Mouse (Mus musculus) olfactory bulb, adult 2 months (tissue): Measurements from ENCODE around the gene Smpd4. TPM values are rescaled to one million over a fixed set of nuclear protein-coding genes. Genes with fewer than 3 reads are reported as not detected.

Experiments
- H3K27ac ChIP-seq: fragments of 200-500 bp; 2 replicates; pipeline ENCODE4 v1.5.1; 2012; ENCODE audit warnings: low read depth, low read length; ENCODE audit not compliant: insufficient read depth
- H3K4me1 ChIP-seq: fragments of 200-500 bp; 2 replicates; pipeline ENCODE4 v1.6.1; 2012; ENCODE audit warnings: low read length; ENCODE audit not compliant: control insufficient read depth, insufficient read depth
- H3K4me3 ChIP-seq: fragments of 200-500 bp; 2 replicates; pipeline ENCODE4 v1.5.1; 2012; ENCODE audit warnings: mild to moderate bottlenecking, low read depth, low read length, moderate library complexity; ENCODE audit not compliant: insufficient read depth
- CTCF ChIP-seq: fragments of 200-500 bp; IDR thresholded peaks from 2 replicates; pipeline ENCODE4 v1.5.1; 2012; ENCODE audit warnings: low read depth, mild to moderate bottlenecking, low read length, moderate library complexity; ENCODE audit not compliant: insufficient read depth
- POLR2A ChIP-seq: fragments of 200-500 bp; IDR thresholded peaks from 2 replicates; pipeline ENCODE4 v1.6.1; 2012; ENCODE audit warnings: mild to moderate bottlenecking, low read depth, low read length, moderate library complexity; ENCODE audit not compliant: insufficient read depth
- WGBS: fragments of 180-500 bp; shearing (Covaris S2); methylation state at CpG from one replicate; pipeline ENCODE4 v1.1.7; 2018; 5-methylcytosine and 5-hydroxymethylcytosine counted together
- polyA plus RNA-seq: library from polyadenylated mRNA; stranded (reverse); fragments of >200 nt; gene quantifications from 2 replicates; pipeline ENCODE4 v1.2.4, GENCODE M21; 2012; ENCODE audit warnings: low replicate concordance; ENCODE audit not compliant: missing spikeins, insufficient read depth, insufficient read length

Smpd4 gene
- polyA plus RNA-seq, 1 experiment: not detected

DNA sequence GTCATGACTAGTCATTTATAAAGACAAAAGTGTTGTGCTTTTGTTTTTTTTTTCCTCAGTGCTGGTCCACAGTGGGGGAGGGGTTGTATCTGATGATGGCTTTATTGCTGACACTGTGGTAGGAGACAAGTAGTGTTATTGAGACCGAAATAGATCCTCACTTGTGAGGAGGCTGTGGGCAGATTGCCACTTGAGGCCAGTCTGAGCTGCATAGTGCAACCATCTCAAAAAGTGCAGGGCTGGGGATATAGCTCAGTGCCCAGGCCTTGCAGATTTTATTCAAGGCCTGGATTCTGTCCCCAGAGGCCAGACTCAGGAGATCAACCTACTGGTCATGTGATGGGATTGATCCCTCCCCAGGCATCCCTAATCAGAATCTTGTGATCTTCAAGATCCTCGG is 17.8 kb downstream of the Smpd4 start:
- H3K4me1 ChIP-seq: peaks cover 12% of the 10 kb centered on the region

DNA sequence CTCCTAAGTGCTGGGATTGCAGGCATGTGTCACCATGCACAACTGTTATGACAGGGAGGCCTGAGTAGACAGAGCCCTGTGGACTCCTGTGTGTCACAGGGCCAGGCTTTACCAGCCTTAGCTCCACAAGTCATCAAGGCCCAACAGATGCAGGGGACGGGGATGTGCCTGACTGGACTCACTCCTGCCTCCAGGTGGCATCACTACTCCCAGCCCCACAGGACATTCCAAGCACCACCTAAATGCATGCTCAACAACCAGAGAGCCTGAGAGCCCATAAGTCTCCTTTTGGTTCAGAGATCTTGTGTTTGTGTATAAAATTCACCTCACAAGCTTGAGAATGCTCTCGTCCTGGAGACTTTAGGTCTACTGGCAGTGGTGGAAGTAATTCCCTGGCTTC is 18.5 kb downstream of the Smpd4 start:
- TF ChIP-seq POLR2A: no peak
- Histone ChIP-seq H3K27ac (no peak overlapping the region), H3K4me3 (no peak overlapping the region), H3K4me1 (peaks cover 7% of the 10 kb centered on the region; the same call in 1 of the 2 replicates)
- WGBS: 92% methylated on average over 2 of the region's 2 CpGs

More for the DNA sequence above, 17.8 kb downstream of the Smpd4 start:
- no peak for TF ChIP-seq POLR2A
- TF ChIP-seq CTCF: no peak
- no peak overlapping the region for H3K27ac ChIP-seq
- no peak overlapping the region for H3K4me3 ChIP-seq
- 92% methylated on average over 2 of the region's 2 CpGs for WGBS

DNA sequence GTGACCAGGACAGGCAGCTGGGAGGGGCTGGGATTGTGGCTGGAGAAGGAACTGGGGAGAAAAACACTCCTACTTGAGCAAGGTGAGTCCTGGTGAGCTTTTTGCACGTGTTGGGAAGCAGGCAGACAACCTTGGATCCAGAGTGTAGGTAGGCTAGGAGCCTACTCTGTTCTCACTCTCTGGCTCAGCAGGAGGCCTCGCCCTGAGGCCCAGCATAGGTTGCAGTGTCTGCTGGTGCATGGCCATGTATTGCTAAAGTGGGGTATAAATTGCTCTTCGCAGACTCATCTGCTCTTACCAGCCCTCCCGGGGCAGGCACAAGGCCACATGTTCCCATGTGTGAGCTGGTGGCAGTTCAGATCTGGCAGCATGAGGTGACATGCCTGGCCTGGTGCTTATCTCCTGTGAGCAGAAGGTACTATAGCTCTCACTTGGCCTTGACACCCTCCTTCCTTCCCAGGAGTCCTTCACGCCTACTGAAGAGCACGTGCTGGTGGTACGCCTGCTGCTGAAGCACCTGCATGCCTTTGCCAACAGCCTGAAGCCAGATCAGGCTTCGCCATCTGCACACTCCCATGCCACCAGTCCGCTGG is 19.0 kb downstream of the Smpd4 start:
- Histone ChIP-seq H3K4me3 (no peak overlapping the region), H3K4me1 (peaks cover 3% of the 10 kb centered on the region; the same call in 1 of the 2 replicates), H3K27ac (no peak overlapping the region)
- TF ChIP-seq POLR2A: no peak
- TF ChIP-seq CTCF: no peak
- 83% methylated on average over 9 of the region's 9 CpGs for WGBS

DNA sequence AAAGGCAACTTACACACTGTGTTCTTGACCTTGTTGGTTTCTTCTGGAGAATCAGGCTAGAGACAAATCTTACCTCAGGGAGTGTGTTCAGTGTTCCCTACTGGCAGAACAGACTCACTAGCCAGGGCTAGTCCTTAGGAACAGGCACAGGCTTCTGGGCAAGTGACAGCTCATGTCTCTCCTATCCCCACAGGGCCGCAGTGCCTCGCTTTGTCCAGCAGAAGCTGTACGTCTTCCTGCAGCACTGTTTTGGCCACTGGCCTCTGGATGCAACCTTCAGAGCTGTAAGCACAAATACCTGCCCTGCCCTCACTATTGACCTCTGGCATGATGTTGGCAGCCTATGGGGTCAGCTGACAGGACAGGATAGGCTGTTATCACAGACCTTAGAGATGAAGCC is 19.9 kb downstream of the Smpd4 start:
- Histone ChIP-seq H3K4me1 (no peaks in the 10 kb centered on the region), H3K27ac (no peak overlapping the region), H3K4me3 (no peak overlapping the region)
- WGBS: 94% methylated on average over 3 of the region's 3 CpGs
- TF ChIP-seq POLR2A (no peak), CTCF (no peak)

DNA sequence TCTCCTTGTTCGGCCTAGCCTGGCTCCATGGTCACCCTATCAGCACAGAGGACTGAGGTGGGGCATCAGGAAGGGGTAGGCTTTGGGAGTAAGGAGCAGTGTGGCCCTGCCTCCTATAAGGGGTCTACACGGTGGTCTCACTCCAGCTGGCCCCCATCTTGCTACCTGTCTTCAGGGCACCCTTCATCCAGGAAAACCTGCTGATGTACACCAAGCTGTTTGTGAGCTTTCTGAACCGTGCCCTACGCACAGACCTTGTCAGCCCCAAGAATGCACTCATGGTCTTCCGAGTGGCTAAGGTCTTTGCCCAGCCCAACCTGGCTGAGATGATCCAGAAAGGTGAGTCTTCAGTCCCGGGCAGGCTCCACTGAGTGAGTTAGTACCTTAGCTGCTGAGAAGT is 20.8 kb downstream of the Smpd4 start:
- 97% methylated on average over 6 of the region's 6 CpGs for WGBS
- H3K4me3 ChIP-seq: no peak overlapping the region
- no peaks in the 10 kb centered on the region for H3K4me1 ChIP-seq
- H3K27ac ChIP-seq: no peak overlapping the region
- TF ChIP-seq POLR2A (no peak), CTCF (no peak)

DNA sequence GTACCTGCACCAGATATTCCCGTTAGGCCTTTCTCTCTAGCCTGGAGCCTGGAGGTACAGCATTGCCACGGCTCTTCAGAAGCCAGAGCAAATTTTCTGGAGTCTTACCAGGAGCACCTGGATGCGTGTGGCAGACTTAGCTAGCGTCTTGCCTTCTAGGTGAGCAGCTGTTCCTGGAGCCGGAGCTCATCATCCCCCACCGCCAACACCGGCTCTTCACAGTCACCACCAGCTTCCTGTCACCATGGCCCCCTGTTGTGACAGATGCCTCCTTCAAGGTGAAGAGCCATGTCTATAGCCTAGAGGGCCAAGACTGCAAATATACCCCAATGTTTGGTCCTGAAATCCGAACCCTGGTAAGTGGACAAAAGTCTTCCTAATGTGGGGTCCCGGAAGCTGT is 21.6 kb downstream of the Smpd4 start:
- 95% methylated on average over 9 of the region's 9 CpGs for WGBS
- no peak overlapping the region for H3K27ac ChIP-seq
- TF ChIP-seq CTCF (no peak), POLR2A (no peak)
- H3K4me1 ChIP-seq: no peaks in the 10 kb centered on the region
- H3K4me3 ChIP-seq: no peak overlapping the region

DNA sequence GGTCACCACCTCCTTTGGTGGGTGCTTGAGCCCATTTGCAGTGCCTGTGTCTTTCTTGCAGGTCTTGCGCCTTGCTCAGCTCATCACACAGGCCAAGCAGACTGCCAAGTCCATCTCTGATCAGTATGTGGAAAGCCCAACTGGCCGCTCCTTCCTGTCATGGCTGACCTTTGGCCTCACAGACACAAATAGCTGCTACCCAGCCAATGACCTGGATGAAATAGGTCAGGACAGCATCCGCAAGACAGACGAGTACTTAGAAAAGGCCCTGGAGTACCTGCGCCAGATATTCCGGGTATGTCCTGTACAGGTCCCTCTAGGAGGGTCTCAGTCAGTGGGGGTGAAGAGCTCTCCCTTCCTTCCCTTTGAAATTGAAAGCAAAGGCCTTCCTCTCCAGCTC is 22.1 kb downstream of the Smpd4 start:
- TF ChIP-seq CTCF: no peak
- Histone ChIP-seq H3K4me1 (peaks cover 4% of the 10 kb centered on the region; the same call in 1 of the 2 replicates), H3K4me3 (no peak overlapping the region), H3K27ac (no peak overlapping the region)
- WGBS: 92% methylated on average over 6 of the region's 6 CpGs

DNA sequence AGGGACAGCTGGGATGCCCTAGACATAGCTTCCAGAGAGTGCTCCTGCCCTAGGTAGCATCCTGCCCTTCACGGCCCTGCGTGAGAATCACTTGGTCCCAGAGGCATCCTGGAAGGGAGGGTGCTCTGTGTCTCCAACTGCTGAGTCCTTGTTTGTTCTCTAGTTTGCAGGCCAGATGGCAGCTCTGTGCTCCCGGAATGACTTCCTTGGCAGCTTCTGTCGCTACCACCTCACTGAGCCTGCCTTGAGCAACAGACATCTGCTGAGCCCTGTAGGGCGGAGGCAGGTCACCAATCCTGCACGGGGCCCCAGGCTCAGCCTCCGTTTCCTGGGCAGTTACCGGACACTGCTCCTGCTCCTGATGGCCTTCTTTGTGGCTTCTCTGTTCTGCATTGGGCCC is 23.2 kb downstream of the Smpd4 start:
- Histone ChIP-seq H3K4me1 (peaks cover 8% of the 10 kb centered on the region), H3K4me3 (no peak overlapping the region), H3K27ac (no peak overlapping the region)
- TF ChIP-seq CTCF: no peak
- TF ChIP-seq POLR2A: no peak
- WGBS: 88% methylated on average over 8 of the region's 8 CpGs

DNA sequence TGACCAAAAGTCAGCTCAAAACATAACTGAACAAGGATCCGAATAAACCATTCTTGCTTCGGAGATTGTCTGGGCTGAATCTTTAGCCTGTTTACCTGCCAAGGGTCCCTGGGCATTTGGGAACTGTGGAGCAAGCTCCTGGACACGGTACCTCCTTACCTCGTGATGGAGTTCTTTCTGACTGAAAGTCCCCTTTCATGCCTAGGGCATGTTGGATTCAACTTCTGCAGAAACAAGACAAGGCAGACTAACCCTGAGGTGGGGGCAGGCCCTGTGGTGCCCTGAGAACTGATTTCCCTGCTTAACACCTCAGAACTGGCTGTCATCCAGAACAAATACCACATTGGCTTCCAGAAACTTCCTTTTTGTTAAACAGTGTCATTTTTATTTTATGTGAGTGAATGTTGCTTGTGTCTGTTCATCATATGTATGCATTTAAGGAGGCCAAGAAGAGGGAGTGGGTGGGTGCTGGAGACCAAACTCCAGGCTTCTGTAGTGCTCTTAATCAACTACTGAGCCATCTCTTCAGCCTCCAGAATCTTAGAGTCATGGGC is 24.4 kb downstream of the Smpd4 start:
- H3K4me1 ChIP-seq: peaks cover 15% of the 10 kb centered on the region
- no peak overlapping the region for H3K27ac ChIP-seq
- WGBS: 91% methylated on average over 4 of the region's 4 CpGs
- no peak for TF ChIP-seq POLR2A
- no peak for TF ChIP-seq CTCF
- no peak overlapping the region for H3K4me3 ChIP-seq

DNA sequence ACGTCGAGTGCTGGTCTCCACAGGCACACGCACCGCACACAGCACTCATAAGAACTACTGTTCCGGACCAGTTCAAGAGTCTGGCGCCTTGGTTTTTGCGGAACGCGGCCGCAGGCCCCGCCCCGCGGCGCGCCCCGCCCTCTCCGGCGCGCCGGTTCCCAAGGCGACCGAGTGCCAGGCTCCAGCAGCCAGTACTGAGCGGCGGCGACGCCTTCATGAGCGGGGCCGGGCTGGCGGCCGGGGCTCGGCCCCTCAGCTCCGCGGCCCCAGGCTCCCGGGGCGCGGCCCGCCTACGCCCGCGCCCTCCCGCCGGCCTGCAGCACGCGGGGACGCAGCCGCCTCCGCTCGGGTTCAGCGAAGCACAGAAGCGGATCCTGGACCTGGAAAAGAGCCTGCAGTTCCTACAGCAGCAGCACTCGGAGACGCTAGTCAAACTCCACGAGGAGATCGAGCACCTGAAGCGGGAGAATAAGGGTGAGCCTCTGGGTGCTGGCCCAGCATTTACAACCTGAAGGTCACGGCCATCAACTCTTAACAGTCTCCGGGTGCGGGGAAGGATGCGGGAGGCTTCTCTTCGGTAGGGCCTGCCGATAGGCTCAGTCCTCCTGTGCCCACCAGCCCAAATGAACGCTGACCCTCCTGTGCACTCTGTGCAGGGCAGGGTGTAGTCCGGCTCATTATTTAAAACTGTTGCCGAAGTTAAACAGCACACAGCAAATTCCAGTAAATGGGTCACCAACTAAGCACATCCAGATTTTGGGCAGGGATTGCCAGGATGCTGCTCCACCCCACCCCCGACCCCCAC is 27.4 kb downstream of the Smpd4 start, which contains the start of gene Ccdc74a:
Gene Ccdc74a (plus strand): TSS at position 161 of the 805 bp plus-strand sequence.
- Histone ChIP-seq H3K4me1 (peaks cover 15% of the 10 kb centered on the region), H3K27ac (no peak within 1 kb of the TSS), H3K4me3 (peak within 1 kb of the TSS; percentile 50)
- WGBS: under 1% methylated on average over 65 of the region's 65 CpGs
- TF ChIP-seq CTCF (peak; percentile 16; the same call in 1 of the 2 replicates), POLR2A (peak; percentile 15; the same call in 1 of the 2 replicates)
